Mouse (Mus musculus): ENCODE results near the gene Tnpo1.
A peak's percentile ranks its signal among the peaks of the same experiment; 100 is the strongest.

Gene Tnpo1

GRCm38 (mm10) chr13:98926213-98926957 is at the start of gene Tnpo1:
Gene Tnpo1, minus strand, starts transcription at chr13:98926384.
- DNase-seq (ENCODE audit: low spot score) = peak; percentile 90

GRCm38 (mm10) chr13:98972090-98972489 is 45.9 kb upstream of the Tnpo1 start:
- no peak for DNase-seq (ENCODE audit: low spot score)

DNA sequence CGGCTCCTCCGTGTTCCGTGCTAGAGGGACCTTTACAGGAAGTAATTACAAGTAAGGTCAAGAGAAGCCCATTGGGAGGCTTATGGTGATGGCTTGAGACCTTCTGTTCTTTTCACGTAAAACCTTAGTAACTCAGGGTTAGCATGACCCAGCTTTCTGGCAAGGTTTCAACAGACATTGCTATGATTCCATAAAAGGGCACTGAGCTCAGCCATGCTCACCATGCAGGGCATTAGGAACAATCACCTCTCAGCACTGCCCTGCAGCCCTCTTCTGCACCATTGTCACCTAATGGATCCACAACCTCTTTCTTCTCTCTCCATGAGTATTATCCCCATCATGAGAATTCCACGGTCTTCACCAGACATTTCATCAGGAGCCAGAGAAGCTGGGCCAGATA is 45.5 kb upstream of the Tnpo1 start:
- no peak for DNase-seq (ENCODE audit: low spot score)

- DNase-seq (ENCODE audit: low spot score) = no peak
These were observed 42.3 kb upstream of the Tnpo1 start for GRCm38 (mm10) chr13:98968517-98968916.

DNA sequence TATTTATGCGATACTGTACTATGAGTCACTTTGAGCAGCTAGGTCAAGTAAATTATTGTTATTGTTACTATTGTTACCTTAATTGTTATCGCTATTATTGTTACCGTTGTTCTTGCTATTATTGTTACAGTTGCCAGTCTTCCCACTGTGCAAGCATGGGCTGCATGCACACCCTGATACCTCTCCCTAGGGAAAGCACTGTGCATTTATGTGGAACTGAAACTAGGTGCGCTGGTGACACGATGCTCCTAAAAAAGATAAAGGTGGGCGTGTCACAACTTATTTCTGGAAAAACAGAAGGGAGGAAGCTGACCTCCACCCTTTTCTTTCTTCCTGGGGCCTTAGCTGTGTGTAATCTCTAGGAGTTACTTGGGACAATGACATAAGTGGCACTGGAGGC is 41.8 kb upstream of the Tnpo1 start:
- DNase-seq (ENCODE audit: low spot score) = no peak

DNA sequence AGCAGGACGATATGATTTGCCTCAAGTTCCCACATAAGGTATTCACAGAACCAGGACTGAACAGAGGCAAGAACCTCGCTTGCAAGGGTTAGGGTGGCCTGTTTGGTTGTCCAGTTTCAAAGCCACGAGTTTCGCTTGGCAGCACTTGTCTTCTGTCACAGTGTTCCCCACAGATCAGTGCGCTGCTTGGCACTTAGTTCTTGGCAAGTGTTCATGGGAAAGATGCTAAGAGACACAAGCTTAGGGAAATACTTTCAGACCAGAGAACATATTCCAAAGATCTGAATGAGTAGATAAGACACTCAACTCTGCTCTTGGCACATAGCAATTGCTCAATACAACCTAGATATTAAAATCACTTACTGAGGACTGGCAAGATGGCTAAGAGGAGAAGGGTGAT is 40.4 kb upstream of the Tnpo1 start:
- DNase-seq (ENCODE audit: low spot score) = no peak

- DNase-seq (ENCODE audit: low spot score) = no peak
These were observed 37.4 kb upstream of the Tnpo1 start for GRCm38 (mm10) chr13:98963612-98964011.

GRCm38 (mm10) chr13:98958177-98958576 is 32.0 kb upstream of the Tnpo1 start:
- DNase-seq (ENCODE audit: low spot score) = no peak

GRCm38 (mm10) chr13:98956209-98956608 is 30.0 kb upstream of the Tnpo1 start:
- DNase-seq (ENCODE audit: low spot score) = no peak

GRCm38 (mm10) chr13:98955676-98956075 is 29.5 kb upstream of the Tnpo1 start:
- DNase-seq (ENCODE audit: low spot score) = no peak

GRCm38 (mm10) chr13:98955226-98955625 is 29.0 kb upstream of the Tnpo1 start:
- no peak for DNase-seq (ENCODE audit: low spot score)

GRCm38 (mm10) chr13:98953830-98954229 is 27.6 kb upstream of the Tnpo1 start:
- peak; percentile 28 for DNase-seq (ENCODE audit: low spot score)

GRCm38 (mm10) chr13:98951951-98952350 is 25.8 kb upstream of the Tnpo1 start:
- no peak for DNase-seq (ENCODE audit: low spot score)

DNA sequence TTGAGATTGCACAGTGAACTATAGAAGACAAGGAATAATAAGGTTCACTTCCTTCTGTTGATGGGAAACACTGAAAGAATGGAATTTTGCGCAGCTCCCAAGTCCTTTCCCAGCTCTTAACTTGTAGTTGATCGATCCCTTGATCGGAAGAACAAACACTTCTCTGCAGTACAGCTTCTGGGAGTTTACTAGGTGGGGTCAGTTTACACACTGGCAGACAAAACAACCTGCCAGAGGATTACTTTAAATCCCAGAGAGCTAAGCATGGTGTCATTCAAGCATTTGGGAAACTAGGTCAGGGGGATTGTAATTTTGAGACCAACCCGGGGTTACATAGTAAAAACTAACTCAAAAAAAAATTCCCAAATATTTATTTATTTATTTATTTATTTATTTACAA is 22.0 kb upstream of the Tnpo1 start:
- DNase-seq (ENCODE audit: low spot score) = no peak

DNA sequence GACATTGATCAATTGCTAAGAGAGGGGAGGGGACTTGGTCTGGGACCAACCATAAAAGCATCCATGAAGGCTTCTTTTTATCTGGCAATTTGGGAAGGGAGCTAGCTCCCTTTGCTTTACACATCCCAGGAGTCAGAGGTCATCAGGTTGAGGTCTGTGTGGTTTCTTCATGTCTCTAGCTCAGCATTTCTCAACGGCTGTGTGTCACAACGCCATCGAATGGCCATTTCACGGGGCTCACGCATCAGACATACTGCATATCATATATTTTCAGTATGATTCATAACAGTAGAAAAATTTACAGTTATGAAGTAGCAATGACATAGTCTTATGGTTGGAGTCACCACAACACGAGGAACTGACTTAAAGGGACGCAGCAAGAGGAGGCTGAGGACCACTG is 20.2 kb upstream of the Tnpo1 start:
- DNase-seq (ENCODE audit: low spot score) = no peak

DNA sequence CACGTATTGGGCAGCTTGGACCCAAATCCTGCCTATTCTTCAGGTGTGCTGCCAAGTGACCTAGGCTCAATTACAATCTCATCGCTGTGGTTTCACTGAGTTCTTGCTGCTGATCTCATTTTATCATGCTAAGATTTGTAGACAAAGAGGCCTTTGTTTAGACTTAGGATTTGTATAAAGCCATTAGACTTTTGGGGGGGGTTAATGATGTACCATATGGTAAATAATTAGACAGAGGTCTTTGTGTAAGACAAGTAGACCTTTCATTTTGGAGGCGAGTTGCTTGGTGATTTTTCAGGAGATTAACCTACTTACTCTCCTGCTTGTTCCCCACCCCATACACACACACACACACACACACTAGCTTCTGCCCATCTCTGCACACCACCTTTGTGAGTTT is 19.7 kb upstream of the Tnpo1 start:
- DNase-seq (ENCODE audit: low spot score) = no peak

GRCm38 (mm10) chr13:98945381-98945780 is 19.2 kb upstream of the Tnpo1 start:
- DNase-seq (ENCODE audit: low spot score) = no peak

- DNase-seq (ENCODE audit: low spot score) = no peak
These were observed 18.5 kb upstream of the Tnpo1 start for GRCm38 (mm10) chr13:98944620-98945081.

DNA sequence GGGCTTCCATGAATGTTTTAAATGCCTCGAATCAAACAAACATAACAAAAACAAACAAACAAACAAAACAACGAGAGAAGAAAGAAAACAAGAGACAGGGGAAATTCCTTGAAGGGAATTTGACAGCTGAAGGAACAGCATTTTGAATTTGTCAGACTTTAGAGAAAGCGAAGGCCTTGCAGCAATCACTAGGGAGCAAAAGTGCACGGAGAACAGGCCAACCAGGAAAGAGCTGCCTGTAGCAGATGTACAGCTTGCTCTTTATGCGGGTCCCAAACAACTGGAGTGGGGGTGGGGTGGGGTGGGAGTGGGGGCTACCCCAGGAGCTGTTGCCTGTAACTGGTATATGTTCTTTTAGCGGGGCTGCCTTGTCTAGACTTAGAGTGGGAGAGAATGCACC is 16.2 kb upstream of the Tnpo1 start:
- DNase-seq (ENCODE audit: low spot score) = no peak

DNA sequence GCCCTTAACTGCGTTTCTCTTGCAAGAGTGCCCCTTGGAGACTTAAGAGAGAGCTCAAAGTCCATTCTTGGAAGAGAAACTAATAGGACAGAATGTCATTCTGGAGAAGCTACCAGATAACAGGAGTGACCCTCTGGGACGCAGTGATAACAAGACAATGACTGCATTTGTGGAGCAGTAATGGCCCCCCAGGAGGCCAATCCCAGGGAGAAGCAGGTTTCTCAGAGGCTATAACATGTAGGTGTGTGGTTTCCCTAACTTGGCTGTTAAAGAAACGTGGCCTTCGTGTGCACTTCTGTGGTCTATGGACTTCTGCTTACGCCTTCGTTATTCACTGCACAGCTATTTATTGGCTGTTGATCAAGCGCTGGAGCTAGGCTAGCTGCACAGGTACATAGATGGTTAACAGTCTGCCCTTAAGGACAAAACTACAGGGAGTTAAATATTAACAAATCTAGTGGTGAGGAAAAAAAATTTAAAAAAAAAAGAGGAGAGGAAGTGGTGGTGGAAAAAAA is 15.7 kb upstream of the Tnpo1 start:
- no peak for DNase-seq (ENCODE audit: low spot score)

DNA sequence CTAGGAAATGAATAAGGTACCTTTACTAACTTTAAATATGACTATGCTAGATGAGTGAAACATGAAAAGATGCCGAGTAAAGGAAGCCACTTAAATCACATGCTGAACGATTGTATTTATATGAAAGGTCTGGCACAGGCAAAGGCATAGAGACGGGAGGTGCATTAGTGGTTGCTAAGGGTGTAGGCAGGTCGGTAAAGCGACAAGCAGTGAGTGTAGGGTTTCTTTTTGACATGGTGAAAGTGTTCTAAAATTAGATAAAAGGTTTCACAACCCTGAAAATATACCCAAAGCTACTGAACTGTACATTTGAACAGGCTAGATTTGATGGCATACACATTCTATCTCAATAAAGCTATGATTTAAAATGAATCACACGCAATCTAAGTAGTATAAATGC is 10.9 kb upstream of the Tnpo1 start:
- DNase-seq (ENCODE audit: low spot score) = no peak

DNA sequence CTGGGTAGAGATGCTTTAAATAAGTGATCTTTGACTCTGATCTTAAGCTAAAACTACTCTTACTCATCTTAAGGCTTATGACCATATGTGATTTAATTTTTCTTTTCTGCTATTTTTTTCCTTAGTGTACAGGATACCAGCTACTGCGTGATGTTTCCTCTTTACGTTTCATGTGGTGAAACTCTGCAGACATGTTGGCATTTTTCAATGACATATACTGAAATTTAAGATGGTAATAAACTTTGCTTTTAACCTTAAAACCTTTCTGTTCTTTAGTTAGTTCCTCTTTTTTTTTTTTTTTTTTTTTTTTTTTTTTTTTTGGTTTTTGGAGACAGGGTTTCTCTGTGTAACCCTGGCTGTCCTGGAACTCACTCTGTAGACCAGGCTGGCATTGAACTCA is 2.7 kb upstream of the Tnpo1 start:
- DNase-seq (ENCODE audit: low spot score) = no peak

DNA sequence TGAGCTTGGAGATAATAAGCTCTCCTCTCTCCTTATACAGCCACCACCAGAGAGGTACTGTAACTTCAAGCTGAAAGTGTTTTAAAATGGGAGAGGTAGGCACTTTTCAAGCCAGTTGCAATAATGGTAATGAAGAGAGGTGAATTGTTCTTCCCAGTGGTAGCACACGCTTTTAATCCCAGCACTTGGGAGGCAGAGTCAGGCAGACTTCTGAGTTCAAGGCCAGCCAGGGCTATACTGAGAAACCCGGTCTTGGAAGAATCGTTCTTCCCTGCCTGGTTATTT is 716 bp upstream of the Tnpo1 start:
- no peak for DNase-seq (ENCODE audit: low spot score)

DNA sequence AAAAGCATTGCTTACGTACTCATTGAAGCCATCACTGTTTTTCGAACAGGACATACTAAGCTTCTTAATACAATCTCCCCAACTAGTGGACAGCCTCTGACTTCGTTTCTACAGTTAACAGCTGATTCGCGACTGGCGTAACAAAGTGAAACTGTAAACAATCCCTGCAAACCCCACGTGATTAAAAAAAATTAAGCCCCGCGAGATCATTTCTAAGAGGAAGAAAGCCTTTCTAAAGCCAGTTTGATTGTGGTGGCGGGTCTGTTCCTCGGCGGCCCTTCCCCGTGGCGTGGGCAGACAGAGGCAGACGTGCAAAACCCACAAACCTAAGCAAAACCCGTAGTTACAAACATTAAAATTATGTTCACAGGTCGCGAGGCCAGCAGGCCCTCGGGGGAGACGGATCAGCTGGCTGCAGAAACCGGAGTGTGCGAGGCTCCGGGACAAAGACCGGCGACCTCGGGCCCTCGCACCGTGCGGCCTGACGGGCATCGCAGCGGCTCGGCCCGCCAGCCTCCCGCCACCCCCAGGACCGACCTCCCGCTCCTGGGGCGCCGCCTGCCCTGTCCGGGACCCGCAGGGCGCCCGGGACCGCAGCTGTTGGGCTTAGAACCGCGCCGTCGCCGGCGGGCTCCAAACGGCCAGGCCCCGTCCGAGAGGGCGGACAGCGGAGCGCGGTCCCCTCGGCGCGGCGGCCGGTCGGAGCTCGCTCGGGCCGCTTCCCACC is 535 bp downstream of the Tnpo1 start:
- DNase-seq (ENCODE audit: low spot score) = peak; percentile 52
